Mouse (Mus musculus): ENCODE data around the gene Optn.

- TF ChIP-seq POLR2A (IDR thresholded peaks at IDR 0.05; ENCODE audit: low read depth, low read length) (no peak), ZKSCAN1 (IDR thresholded peaks at IDR 0.05; ENCODE audit: borderline replicate concordance, low read depth, low read length) (no peak), CTCF (conservative IDR thresholded peaks at IDR 0.05 in 1 of 2, IDR thresholded peaks at IDR 0.05 in 1 of 2; ENCODE audit: low read depth in 2 of 2, low read length in 2 of 2) (no peak)
These were observed 85.8 kb downstream of the Optn start for GRCm38 (mm10) chr2:4978091-4978490.

All from CH12.LX (cell line).